Mouse (Mus musculus): Measurements from ENCODE around the gene Olfr125. TPM values are rescaled to one million over a fixed set of nuclear protein-coding genes. Genes with fewer than 3 reads are reported as not detected.

The Olfr125 gene
- total RNA-seq (2014; fragmentation: Nextera tagmentation) (not detected in 2 replicates), total RNA-seq (2017) (not detected in 2 replicates)

DNA sequence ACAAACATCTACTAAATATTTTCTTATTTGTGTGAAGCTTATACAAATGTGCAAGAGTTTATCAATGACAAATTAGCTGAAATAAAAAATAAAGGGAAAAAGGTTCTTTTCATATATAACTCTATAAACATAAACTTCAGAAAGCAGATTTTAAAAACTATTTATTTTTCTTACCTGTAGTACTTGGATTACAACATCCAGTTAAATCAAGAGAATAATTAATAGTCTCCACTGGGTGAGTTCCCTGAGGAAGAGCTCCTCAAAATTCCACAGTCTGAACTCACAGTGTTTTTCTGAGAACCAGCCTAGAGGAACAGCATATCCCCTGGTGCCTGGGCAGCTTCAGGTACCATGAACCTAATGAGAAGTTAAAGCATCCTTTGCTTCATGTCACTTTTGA is at the start of gene Olfr125:
Gene Olfr125, plus strand, starts transcription at position 301 of the 400 bp plus-strand sequence.
- no peak for ATAC-seq (replicated peaks; ENCODE audit: poor library complexity, severe bottlenecking)

DNA sequence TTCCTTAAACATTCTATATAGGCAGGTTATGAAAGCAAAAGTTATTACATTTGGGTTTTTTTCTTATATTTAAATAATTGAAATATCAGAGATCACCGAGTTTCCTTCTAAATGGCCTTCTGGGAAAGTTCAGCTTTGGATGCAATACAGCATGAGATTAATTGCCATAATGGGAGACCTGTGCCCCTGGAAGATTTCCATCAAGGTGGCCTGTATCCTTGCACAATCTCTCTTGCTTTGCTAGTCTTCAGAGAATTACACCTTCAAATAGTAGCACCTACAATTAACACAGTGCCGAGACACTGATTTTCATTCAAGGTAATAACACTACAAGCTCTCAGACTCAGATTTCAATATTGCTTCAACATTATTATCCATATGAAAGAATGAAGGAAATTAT is 39.5 kb upstream of the Olfr125 start, which contains the start of gene Olfr123:
Gene Olfr123, plus strand, starts transcription at position 301 of the 400 bp plus-strand sequence.
- no peak for ATAC-seq (replicated peaks; ENCODE audit: poor library complexity, severe bottlenecking)

DNA sequence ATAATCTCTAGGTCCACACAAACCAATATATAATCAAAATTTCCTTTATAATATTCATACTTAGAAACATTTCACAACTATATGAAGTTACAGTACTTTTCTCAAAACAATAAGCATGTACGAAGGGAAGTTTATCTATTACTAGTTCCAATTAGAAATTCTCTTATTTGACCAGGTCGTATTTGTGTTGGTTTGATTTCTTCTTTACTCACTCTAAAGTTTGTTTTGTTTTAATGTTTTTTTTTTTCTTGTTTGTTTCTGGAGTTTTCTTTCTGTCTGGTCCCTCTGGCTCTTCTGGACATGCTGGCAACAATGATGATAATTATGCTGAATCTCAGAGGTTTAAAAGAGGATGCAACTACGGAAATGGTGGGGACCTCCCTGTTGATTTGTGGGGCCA is 33.2 kb upstream of the Olfr125 start, which contains the start of gene Olfr124:
Gene Olfr124, plus strand, starts transcription at position 301 of the 400 bp plus-strand sequence.
- ATAC-seq (replicated peaks; ENCODE audit: poor library complexity, severe bottlenecking): no peak

DNA sequence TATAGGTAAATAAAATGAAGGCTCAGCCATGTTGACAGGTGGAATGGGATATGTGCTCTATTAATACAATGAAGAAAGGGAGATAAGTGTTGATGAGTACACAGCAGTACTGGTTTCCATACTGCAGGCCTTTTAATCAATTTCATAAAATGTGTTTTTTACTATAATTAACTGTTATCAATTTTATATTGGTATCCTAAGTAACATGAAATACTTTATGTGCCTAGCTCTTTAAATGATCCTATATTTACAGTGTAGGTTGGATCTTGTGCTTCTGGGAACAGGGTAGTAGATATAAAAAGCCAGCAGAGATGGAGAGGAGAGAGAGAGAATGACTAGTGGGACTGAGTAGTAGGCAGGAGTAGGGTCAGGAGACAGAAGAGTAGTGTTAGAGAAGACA is 14.4 kb downstream of the Olfr125 start, which contains the start of gene Olfr126:
Gene Olfr126, plus strand, starts transcription at position 301 of the 400 bp plus-strand sequence.
- ATAC-seq (replicated peaks; ENCODE audit: poor library complexity, severe bottlenecking): no peak

DNA sequence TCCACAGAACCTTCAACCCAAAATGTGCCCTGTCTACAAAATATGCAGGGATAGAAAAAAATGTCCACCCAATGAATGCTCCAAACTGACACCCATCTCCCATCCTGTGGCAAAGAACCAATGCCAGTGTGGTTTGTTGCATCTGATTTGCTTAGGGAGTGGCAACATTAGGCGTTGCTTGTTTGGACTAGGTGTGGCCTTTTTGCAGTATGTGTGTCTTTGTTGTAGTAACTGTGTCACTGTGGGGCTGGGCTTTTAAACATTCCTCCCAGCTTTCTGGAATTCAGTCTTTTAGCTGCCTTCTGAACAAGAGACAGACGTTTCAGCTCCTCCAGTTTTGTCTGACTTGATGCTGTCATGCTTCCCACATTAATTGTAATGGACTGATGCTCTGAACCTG is 31.2 kb downstream of the Olfr125 start:
- no peak for ATAC-seq (replicated peaks; ENCODE audit: poor library complexity, severe bottlenecking)

DNA sequence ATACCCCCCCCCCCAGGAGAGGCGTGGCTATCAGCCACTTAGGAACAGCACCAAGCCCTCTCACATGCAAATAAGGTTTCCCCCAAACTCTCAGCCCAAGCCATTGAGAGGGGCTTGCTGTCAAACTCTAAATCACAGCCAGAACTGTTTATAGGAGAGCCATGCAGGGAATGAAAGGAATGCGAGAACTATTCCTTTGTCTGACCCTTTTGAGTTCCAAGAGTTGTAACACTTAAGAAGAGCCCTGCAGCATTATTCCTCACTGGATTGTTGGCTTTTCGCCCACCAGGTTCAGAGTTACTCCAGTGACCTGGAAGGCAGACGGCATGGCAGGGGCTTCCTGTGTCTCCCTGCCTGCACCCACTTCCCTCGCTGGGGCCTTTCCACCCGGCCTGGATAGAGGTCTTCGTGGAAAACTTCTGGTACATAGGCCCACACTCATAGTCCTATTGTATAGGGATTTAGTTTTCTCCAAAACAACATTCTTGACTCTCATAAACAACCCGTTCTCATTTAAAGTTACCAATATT is 37.0 kb downstream of the Olfr125 start:
- no peak for ATAC-seq (replicated peaks; ENCODE audit: poor library complexity, severe bottlenecking)

DNA sequence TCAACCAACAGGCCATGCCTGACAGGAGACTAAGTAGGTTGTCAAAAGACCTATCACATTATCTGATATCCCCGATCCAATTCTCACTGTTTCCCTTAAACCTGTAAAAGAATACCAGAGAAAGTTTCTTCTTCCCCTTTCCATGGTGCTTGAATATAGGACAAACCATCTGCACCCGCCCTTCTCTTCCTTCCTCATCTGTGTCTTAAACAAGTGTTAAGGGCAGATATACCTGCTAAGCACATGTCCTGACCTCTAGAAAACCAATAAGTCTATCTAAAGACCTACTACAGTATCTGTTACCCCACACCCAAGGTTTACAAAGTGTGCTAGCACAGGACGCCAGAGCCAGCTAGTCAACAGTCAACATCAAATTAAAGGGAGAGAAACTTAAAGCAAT is 41.1 kb downstream of the Olfr125 start:
- no peak for ATAC-seq (replicated peaks; ENCODE audit: poor library complexity, severe bottlenecking)

Other genes with a start within 250 kb of the Olfr125 start
- gene Olfr114, start 240.2 kb upstream of the Olfr125 start, total RNA-seq (2014; fragmentation: Nextera tagmentation): not detected in 2 replicates
- not detected in 2 replicates for gene Olfr114, start 240.2 kb upstream of the Olfr125 start, total RNA-seq (2017)
- gene Olfr115, start 205.8 kb upstream of the Olfr125 start, total RNA-seq (2014; fragmentation: Nextera tagmentation): not detected in 2 replicates
- gene Olfr115, start 205.8 kb upstream of the Olfr125 start, total RNA-seq (2017): not detected in 2 replicates
- gene Olfr116, start 205.8 kb upstream of the Olfr125 start, total RNA-seq (2014; fragmentation: Nextera tagmentation): not detected in 2 replicates
- not detected in 2 replicates for gene Olfr116, start 205.8 kb upstream of the Olfr125 start, total RNA-seq (2017)
- gene Olfr117, start 169.2 kb upstream of the Olfr125 start, total RNA-seq (2014; fragmentation: Nextera tagmentation): not detected in 2 replicates
- not detected in 2 replicates for gene Olfr117, start 169.2 kb upstream of the Olfr125 start, total RNA-seq (2017)
- not detected in 2 replicates for gene Olfr118, start 166.0 kb upstream of the Olfr125 start, total RNA-seq (2014; fragmentation: Nextera tagmentation)
- gene Olfr118, start 166.0 kb upstream of the Olfr125 start, total RNA-seq (2017): not detected in 2 replicates
- gene Olfr119, start 136.4 kb upstream of the Olfr125 start, total RNA-seq (2014; fragmentation: Nextera tagmentation): not detected in 2 replicates
- not detected in 2 replicates for gene Olfr119, start 136.4 kb upstream of the Olfr125 start, total RNA-seq (2017)
- not detected in 2 replicates for gene Olfr120, start 111.1 kb upstream of the Olfr125 start, total RNA-seq (2014; fragmentation: Nextera tagmentation)
- not detected in 2 replicates for gene Olfr120, start 111.1 kb upstream of the Olfr125 start, total RNA-seq (2017)
- not detected in 2 replicates for gene Olfr121, start 84.1 kb upstream of the Olfr125 start, total RNA-seq (2014; fragmentation: Nextera tagmentation)
- gene Olfr121, start 84.1 kb upstream of the Olfr125 start, total RNA-seq (2017): not detected in 2 replicates
- gene Olfr122, start 64.3 kb upstream of the Olfr125 start, total RNA-seq (2014; fragmentation: Nextera tagmentation): not detected in 2 replicates
- not detected in 2 replicates for gene Olfr122, start 64.3 kb upstream of the Olfr125 start, total RNA-seq (2017)
- not detected in 2 replicates for gene Olfr123, start 39.4 kb upstream of the Olfr125 start, total RNA-seq (2014; fragmentation: Nextera tagmentation)
- not detected in 2 replicates for gene Olfr123, start 39.4 kb upstream of the Olfr125 start, total RNA-seq (2017)
- not detected in 2 replicates for gene Olfr124, start 33.1 kb upstream of the Olfr125 start, total RNA-seq (2014; fragmentation: Nextera tagmentation)
- not detected in 2 replicates for gene Olfr124, start 33.1 kb upstream of the Olfr125 start, total RNA-seq (2017)
- not detected in 2 replicates for gene Olfr126, start 14.5 kb downstream of the Olfr125 start, total RNA-seq (2014; fragmentation: Nextera tagmentation)
- not detected in 2 replicates for gene Olfr126, start 14.5 kb downstream of the Olfr125 start, total RNA-seq (2017)
- gene Olfr127, start 67.5 kb downstream of the Olfr125 start, total RNA-seq (2014; fragmentation: Nextera tagmentation): not detected in 2 replicates
- not detected in 2 replicates for gene Olfr127, start 67.5 kb downstream of the Olfr125 start, total RNA-seq (2017)
- gene Olfr128, start 87.6 kb downstream of the Olfr125 start, total RNA-seq (2014; fragmentation: Nextera tagmentation): not detected in 2 replicates
- gene Olfr128, start 87.6 kb downstream of the Olfr125 start, total RNA-seq (2017): not detected in 2 replicates
- not detected in 2 replicates for gene Olfr761, start 120.1 kb downstream of the Olfr125 start, total RNA-seq (2014; fragmentation: Nextera tagmentation)
- not detected in 2 replicates for gene Olfr761, start 120.1 kb downstream of the Olfr125 start, total RNA-seq (2017)
- gene Olfr129, start 227.1 kb downstream of the Olfr125 start, total RNA-seq (2014; fragmentation: Nextera tagmentation): not detected in 2 replicates
- gene Olfr129, start 227.1 kb downstream of the Olfr125 start, total RNA-seq (2017): not detected in 2 replicates
- not detected in 2 replicates for gene Olfr130, start 231.0 kb downstream of the Olfr125 start, total RNA-seq (2014; fragmentation: Nextera tagmentation)
- gene Olfr130, start 231.0 kb downstream of the Olfr125 start, total RNA-seq (2017): not detected in 2 replicates

Measured in granulocyte monocyte progenitor cell, adult 5-6 weeks (primary cell).